8 mouse cellular contexts compared by ENCODE assay signal in genomic region chr11:98389221-98389780, GRCm38 (mm10). TPM values are rescaled to one million over a fixed set of nuclear protein-coding genes. Genes with fewer than 3 reads are reported as not detected.
DNase-seq lines count a peak whose midpoint lies in the region; ATAC-seq and TF ChIP-seq lines count a peak whose summit lies in the region.

No protein-coding gene starts in this region.

- H3K4me1 ChIP-seq in kidney, embryonic 15.5 days = peaks cover 79% of the 10 kb centered on the region
- H3K4me1 ChIP-seq in CH12.LX (ENCODE audit: control insufficient read depth in 1 of 2, insufficient read depth in 2 of 2) = peaks cover 12 to 49% of the 10 kb centered on the region in 2 experiments
- H3K4me1 ChIP-seq in forebrain, embryonic 16.5 days (replicated peaks; ENCODE audit: control insufficient read depth, insufficient read depth, low read length) = peaks cover 10% of the 10 kb centered on the region
- H3K4me1 ChIP-seq in olfactory bulb, adult 2 months (ENCODE audit: control insufficient read depth, insufficient read depth, low read length) = peaks cover 24% of the 10 kb centered on the region

- no peak overlapping the region for H3K4me3 ChIP-seq in kidney, embryonic 15.5 days (replicated peaks)
- H3K4me3 ChIP-seq in CH12.LX (replicated peaks in 1 of 3; ENCODE audit: low read depth in 2 of 3, low read length in 2 of 3, poor library complexity in 1 of 3) = no peak overlapping the region
- H3K4me3 ChIP-seq in forebrain, embryonic 16.5 days (replicated peaks; ENCODE audit: low read length) = no peak overlapping the region
- no peak overlapping the region for H3K4me3 ChIP-seq in olfactory bulb, adult 2 months (ENCODE audit: insufficient read depth, low read depth, low read length)

- in situ Hi-C loops in CH12.LX (cut with MboI; ENCODE audit: low pct_ligation_motif_present, low pct_unique_long_range_greater_than_20kb, low sequenced_read_pairs) = no loop called here

- ATAC-seq in kidney, embryonic 15.5 days (replicated peaks; ENCODE audit: low FRiP score) = no peak
- ATAC-seq in forebrain, embryonic 16.5 days = peak; percentile 26; the same call in 1 of the 2 replicates
- no peak for ATAC-seq in erythroblast, adult 5-6 weeks (replicated peaks; ENCODE audit: low FRiP score, poor library complexity, severe bottlenecking)

- H3K4me2 ChIP-seq in kidney, embryonic 15.5 days = no peak overlapping the region
- no peak overlapping the region for H3K4me2 ChIP-seq in CH12.LX (ENCODE audit: insufficient read depth, low read depth, poor library complexity, severe bottlenecking)
- no peak overlapping the region for H3K4me2 ChIP-seq in forebrain, embryonic 16.5 days (ENCODE audit: low read length)

- TF ChIP-seq POLR2A in CH12.LX (IDR thresholded peaks at IDR 0.05; ENCODE audit: low read depth, low read length) = no peak
- no peak for TF ChIP-seq POLR2A in olfactory bulb, adult 2 months (IDR thresholded peaks at IDR 0.05; ENCODE audit: insufficient read depth, low read depth, low read length)

- no peaks in the 10 kb centered on the region for H3K9me3 ChIP-seq in kidney, embryonic 15.5 days (replicated peaks)
- no peaks in the 10 kb centered on the region for H3K9me3 ChIP-seq in CH12.LX (replicated peaks; ENCODE audit: low read length)
- H3K9me3 ChIP-seq in forebrain, embryonic 16.5 days (ENCODE audit: control insufficient read depth, low read length) = no peaks in the 10 kb centered on the region

- 21% methylated on average over 9 of the region's 9 CpGs for WGBS in kidney, embryonic 15.5 days
- WGBS in forebrain, embryonic 16.5 days = 23% methylated on average over 9 of the region's 9 CpGs
- whole genome bisulfite sequencing in olfactory bulb, adult 2 months = 30% methylated on average over 9 of the region's 9 CpGs

- H3K79me2 ChIP-seq in CH12.LX (replicated peaks; ENCODE audit: control insufficient read depth, extremely low read depth, insufficient read depth, poor library complexity, severe bottlenecking) = no peaks in the 10 kb centered on the region

- dilution Hi-C loops in CH12.LX (cut with MboI; ENCODE audit: extremely low pct_ligation_motif_present, extremely low pct_unique_long_range_greater_than_20kb, low sequenced_read_pairs) = no loop called here

- DNase-seq in kidney, adult 18-20 months = peak; percentile 72
- DNase-seq in CH12.LX (ENCODE audit: extremely low read depth) = peak; percentile 48
- DNase-seq in adrenal gland, postnatal 10 days = peak; percentile 62
- peak; percentile 56 to 57 for DNase-seq in layer of hippocampus, postnatal 36 days

- no peak overlapping the region for H3K27ac ChIP-seq in kidney, embryonic 15.5 days
- H3K27ac ChIP-seq in CH12.LX (ENCODE audit: insufficient read depth, low read depth) = no peak overlapping the region
- H3K27ac ChIP-seq in forebrain, embryonic 16.5 days (ENCODE audit: low read length) = no peak overlapping the region
- H3K27ac ChIP-seq in olfactory bulb, adult 2 months (ENCODE audit: insufficient read depth, low read depth, low read length) = no peak overlapping the region

- H3K36me3 ChIP-seq in kidney, embryonic 15.5 days = no peaks in the 10 kb centered on the region
- peaks cover 0 to 6% of the 10 kb centered on the region in 2 experiments for H3K36me3 ChIP-seq in CH12.LX (replicated peaks in 1 of 2; ENCODE audit: control insufficient read depth in 1 of 2, insufficient read depth in 1 of 2, low read length in 1 of 2)
- H3K36me3 ChIP-seq in forebrain, embryonic 16.5 days (ENCODE audit: control insufficient read depth, insufficient read depth) = no peaks in the 10 kb centered on the region

- peak; percentile 77 for TF ChIP-seq RAD21 in CH12.LX (IDR thresholded peaks at IDR 0.05; ENCODE audit: low read depth, low read length)

- peaks cover 57% of the 10 kb centered on the region for H3K27me3 ChIP-seq in kidney, embryonic 15.5 days
- peaks cover 7% of the 10 kb centered on the region for H3K27me3 ChIP-seq in CH12.LX (replicated peaks)
- H3K27me3 ChIP-seq in forebrain, embryonic 16.5 days (replicated peaks; ENCODE audit: control insufficient read depth, insufficient read depth, low read length) = peaks cover 9% of the 10 kb centered on the region

- peak in 1 of 2 experiments; percentile 88; a peak in 2 of 4 replicates for TF ChIP-seq CTCF in CH12.LX (conservative IDR thresholded peaks at IDR 0.05 in 1 of 2, IDR thresholded peaks at IDR 0.05 in 1 of 2; ENCODE audit: low read depth in 2 of 2, low read length in 2 of 2)
- peak; percentile 9 for TF ChIP-seq CTCF in olfactory bulb, adult 2 months (IDR thresholded peaks at IDR 0.05; ENCODE audit: insufficient read depth, low read depth, low read length)

- TF ChIP-seq EP300 in CH12.LX (IDR thresholded peaks at IDR 0.05; ENCODE audit: low read length) = no peak

- H3K9ac ChIP-seq in kidney, embryonic 15.5 days = no peak overlapping the region
- no peak overlapping the region for H3K9ac ChIP-seq in CH12.LX (ENCODE audit: insufficient read depth, low read depth)
- no peak overlapping the region for H3K9ac ChIP-seq in forebrain, embryonic 16.5 days (replicated peaks; ENCODE audit: low read depth, low read length)

TF ChIP-seq in CH12.LX, 34 proteins besides CTCF, POLR2A, EP300 and RAD21 (continues in another document):
- peak; percentile 62 for TF ChIP-seq SMC3 (IDR thresholded peaks at IDR 0.05; ENCODE audit: low read depth, low read length)

RNA-seq across cellular contexts. Expression of gene Pnmt, which starts 3.1 kb away (rescaled TPM):
- polyA plus RNA-seq in kidney, embryonic 15.5 days (2015; fragmentation: Nextera tagmentation; extraction: Ambion mirVana) = 2.7 and 3.8 TPM in 2 replicates
- total RNA-seq in CH12.LX (2012; rRNA removed) = not detected in 2 replicates
- total RNA-seq in CH12.LX (2014; rRNA removed) = not detected in 2 replicates
- not detected in 2 replicates for polyA plus RNA-seq in CH12.LX (2012; ENCODE audit: insufficient read length, low read depth)
- total RNA-seq in adrenal gland, postnatal 10 days (2021) = 100 to 1,000 TPM; 442 to 819 TPM
- 0.21 and 0.86 TPM in 2 replicates for polyA plus RNA-seq in forebrain, embryonic 16.5 days (2015; fragmentation: Nextera tagmentation; extraction: Ambion mirVana)
- not detected for total RNA-seq in layer of hippocampus, postnatal 36 days (2021)
- polyA plus RNA-seq in olfactory bulb, adult 2 months (2012; ENCODE audit: insufficient read depth, insufficient read length, low replicate concordance, missing spikeins) = not detected in 2 replicates
- not detected in 2 replicates for total RNA-seq in erythroblast, adult 5-6 weeks (2015; ENCODE audit: low replicate concordance)
- total RNA-seq in erythroblast, adult 5-6 weeks (2017; ENCODE audit: low replicate concordance) = not detected in 2 replicates

RNA-seq across cellular contexts. Expression of gene Tcap, which starts 5.7 kb away (rescaled TPM):
- polyA plus RNA-seq in kidney, embryonic 15.5 days (2015; fragmentation: Nextera tagmentation; extraction: Ambion mirVana) = 2.5 and 3.5 TPM in 2 replicates
- 0.50 TPM in 1 of 2 replicates, not detected in the other for total RNA-seq in CH12.LX (2012; rRNA removed)
- total RNA-seq in CH12.LX (2014; rRNA removed) = not detected in 2 replicates
- polyA plus RNA-seq in CH12.LX (2012; ENCODE audit: insufficient read length, low read depth) = not detected in 2 replicates
- 100 to 1,000 TPM in 1 of 2 experiments, 10 to 100 TPM in 1; 18.1 to 119 TPM for total RNA-seq in adrenal gland, postnatal 10 days (2021)
- polyA plus RNA-seq in forebrain, embryonic 16.5 days (2015; fragmentation: Nextera tagmentation; extraction: Ambion mirVana) = 0.23 and 0.26 TPM in 2 replicates
- 1 to 10 TPM in 1 of 2 experiments, under 1 TPM in 1; 0.83 to 1.4 TPM for total RNA-seq in layer of hippocampus, postnatal 36 days (2021)
- not detected in 2 replicates for polyA plus RNA-seq in olfactory bulb, adult 2 months (2012; ENCODE audit: insufficient read depth, insufficient read length, low replicate concordance, missing spikeins)
- not detected in 2 replicates for total RNA-seq in erythroblast, adult 5-6 weeks (2015; ENCODE audit: low replicate concordance)
- total RNA-seq in erythroblast, adult 5-6 weeks (2017; ENCODE audit: low replicate concordance) = not detected in 2 replicates

RNA-seq across cellular contexts. Expression of gene Pgap3, which starts 11.0 kb away (rescaled TPM):
- polyA plus RNA-seq in kidney, embryonic 15.5 days (2015; fragmentation: Nextera tagmentation; extraction: Ambion mirVana) = 16.9 and 17.5 TPM in 2 replicates
- 6.9 and 7.1 TPM in 2 replicates for total RNA-seq in CH12.LX (2012; rRNA removed)
- total RNA-seq in CH12.LX (2014; rRNA removed) = 2.4 and 3.3 TPM in 2 replicates
- polyA plus RNA-seq in CH12.LX (2012; ENCODE audit: insufficient read length, low read depth) = 6.5 and 7.1 TPM in 2 replicates
- 1 to 10 TPM; 4.9 to 6.8 TPM for total RNA-seq in adrenal gland, postnatal 10 days (2021)
- 7.4 and 9.4 TPM in 2 replicates for polyA plus RNA-seq in forebrain, embryonic 16.5 days (2015; fragmentation: Nextera tagmentation; extraction: Ambion mirVana)
- 1 to 10 TPM; 8.3 to 8.4 TPM for total RNA-seq in layer of hippocampus, postnatal 36 days (2021)
- not detected in 2 replicates for polyA plus RNA-seq in olfactory bulb, adult 2 months (2012; ENCODE audit: insufficient read depth, insufficient read length, low replicate concordance, missing spikeins)
- not detected in 2 replicates for total RNA-seq in erythroblast, adult 5-6 weeks (2015; ENCODE audit: low replicate concordance)
- total RNA-seq in erythroblast, adult 5-6 weeks (2017; ENCODE audit: low replicate concordance) = 0.56 TPM in 1 of 2 replicates, not detected in the other

RNA-seq across cellular contexts. Expression of gene Erbb2, which starts 23.0 kb away (rescaled TPM):
- 46.2 and 48.0 TPM in 2 replicates for polyA plus RNA-seq in kidney, embryonic 15.5 days (2015; fragmentation: Nextera tagmentation; extraction: Ambion mirVana)
- total RNA-seq in CH12.LX (2012; rRNA removed) (0.08 and 0.17 TPM in 2 replicates), CH12.LX (2014; rRNA removed) (not detected in 2 replicates)
- 0.06 TPM in 1 of 2 replicates, not detected in the other for polyA plus RNA-seq in CH12.LX (2012; ENCODE audit: insufficient read length, low read depth)
- total RNA-seq in adrenal gland, postnatal 10 days (2021) = 1 to 10 TPM; 6.0 to 7.6 TPM
- 4.9 and 6.2 TPM in 2 replicates for polyA plus RNA-seq in forebrain, embryonic 16.5 days (2015; fragmentation: Nextera tagmentation; extraction: Ambion mirVana)
- 1 to 10 TPM; 1.6 to 2.1 TPM for total RNA-seq in layer of hippocampus, postnatal 36 days (2021)
- not detected in 2 replicates for polyA plus RNA-seq in olfactory bulb, adult 2 months (2012; ENCODE audit: insufficient read depth, insufficient read length, low replicate concordance, missing spikeins)
- total RNA-seq in erythroblast, adult 5-6 weeks (2015; ENCODE audit: low replicate concordance) = 0.21 TPM in 1 of 2 replicates, not detected in the other
- 0.28 TPM in 1 of 2 replicates, not detected in the other for total RNA-seq in erythroblast, adult 5-6 weeks (2017; ENCODE audit: low replicate concordance)

RNA-seq across cellular contexts. Expression of gene Stard3, which starts 31.1 kb away (rescaled TPM):
- polyA plus RNA-seq in kidney, embryonic 15.5 days (2015; fragmentation: Nextera tagmentation; extraction: Ambion mirVana) = 46.4 and 53.1 TPM in 2 replicates
- 39.6 and 44.4 TPM in 2 replicates for total RNA-seq in CH12.LX (2012; rRNA removed)
- 28.4 and 33.9 TPM in 2 replicates for total RNA-seq in CH12.LX (2014; rRNA removed)
- polyA plus RNA-seq in CH12.LX (2012; ENCODE audit: insufficient read length, low read depth) = 28.9 and 31.7 TPM in 2 replicates
- 10 to 100 TPM; 25.3 to 25.6 TPM for total RNA-seq in adrenal gland, postnatal 10 days (2021)
- 52.8 and 56.3 TPM in 2 replicates for polyA plus RNA-seq in forebrain, embryonic 16.5 days (2015; fragmentation: Nextera tagmentation; extraction: Ambion mirVana)
- 10 to 100 TPM; 31.3 to 34.5 TPM for total RNA-seq in layer of hippocampus, postnatal 36 days (2021)
- not detected in 2 replicates for polyA plus RNA-seq in olfactory bulb, adult 2 months (2012; ENCODE audit: insufficient read depth, insufficient read length, low replicate concordance, missing spikeins)
- total RNA-seq in erythroblast, adult 5-6 weeks (2015; ENCODE audit: low replicate concordance) = 8.5 and 9.2 TPM in 2 replicates
- 2.8 and 6.0 TPM in 2 replicates for total RNA-seq in erythroblast, adult 5-6 weeks (2017; ENCODE audit: low replicate concordance)

Comparison
In these comparisons a context has a peak if more than half of its experiments do, and no peak if none do; other contexts are left out.
1. RNA of gene Pnmt, which starts 3.1 kb away (total RNA-seq): 442 to 819 TPM in adrenal gland, postnatal 10 days; not detected in layer of hippocampus, postnatal 36 days, not detected in CH12.LX and not detected in erythroblast, adult 5-6 weeks; every median in the first group is over 100 times any median in the second.
2. RNA of gene Tcap, which starts 5.7 kb away (total RNA-seq): 18.1 to 119 TPM in adrenal gland, postnatal 10 days; 0.83 to 1.4 TPM in layer of hippocampus, postnatal 36 days, 0.50 TPM in CH12.LX and not detected in erythroblast, adult 5-6 weeks; every median in the first group is over 4 times any median in the second.
3. Peak in every context shown above with its lines, with median percentiles within 50 percentile points of each other: DNase-seq.